Mouse (Mus musculus) C2C12 (cell line): ENCODE results near the gene Vmn1r137.
"Not testable (repeated sequence)": the region's sequence is repeated elsewhere in the genome, so short reads cannot be mapped to it uniquely, and the experiment has no call there.

Experiments used
- CEBPB ChIP-seq: IDR thresholded peaks from one replicate; pipeline ENCODE4 v1.6.1; 2011; ENCODE audit warnings: low read depth, mild to moderate bottlenecking, control low read depth, moderate library complexity
- CTCF ChIP-seq: IDR thresholded peaks from one replicate; pipeline ENCODE4 v1.5.1; 2011; ENCODE audit not compliant: control insufficient read depth, insufficient read depth, insufficient read length
- MAX ChIP-seq: IDR thresholded peaks from one replicate; pipeline ENCODE4 v1.6.1; 2011; ENCODE audit warnings: mild to moderate bottlenecking, control low read depth
- MYOD1 ChIP-seq: IDR thresholded peaks from one replicate; pipeline ENCODE4 v1.6.1; 2011; ENCODE audit warnings: low read depth; ENCODE audit not compliant: control insufficient read depth, insufficient read length
- MYOG ChIP-seq: IDR thresholded peaks from one replicate; pipeline ENCODE4 v1.6.1; 2011; ENCODE audit not compliant: control insufficient read depth, insufficient read length; ENCODE audit errors: extremely low read depth
- USF1 ChIP-seq: IDR thresholded peaks from one replicate; pipeline ENCODE4 v1.6.1; 2011; ENCODE audit warnings: low read depth, mild to moderate bottlenecking, control low read depth, moderate library complexity

DNA sequence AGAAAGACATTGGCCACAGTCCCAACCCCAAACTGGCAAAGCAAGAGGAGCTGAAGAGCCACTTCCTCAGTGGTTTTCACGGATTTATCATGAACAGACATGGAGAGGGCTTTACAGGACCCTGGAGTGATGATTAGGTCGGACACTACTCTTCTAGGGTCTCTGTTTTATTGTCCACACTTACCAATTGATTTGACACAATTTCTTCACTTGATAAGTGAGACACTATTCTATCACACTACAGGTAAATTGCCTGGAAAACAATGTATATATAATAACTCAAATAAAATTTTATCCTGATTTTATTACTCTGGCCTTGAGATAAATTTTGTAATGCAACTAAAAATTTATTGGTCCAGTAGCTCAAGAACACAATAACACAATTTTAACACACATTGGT lies 34.4 kb downstream of the Vmn1r137 start, which contains the start of gene Vmn1r138:
- TF ChIP-seq CTCF, MYOG, USF1, CEBPB, MAX, MYOD1: not testable (repeated sequence)
